Mouse (Mus musculus) stomach, postnatal 0 days (tissue): Measurements from ENCODE around the gene Ppip5k1. TPM values are rescaled to one million over a fixed set of nuclear protein-coding genes. Genes with fewer than 3 reads are reported as not detected.
A peak's percentile ranks its signal among the peaks of the same experiment; 100 is the strongest.

ENCODE experiments used
- ATAC-seq: fragments of 200-750 bp; cut with Nextera tagmentation; 2 replicates; pipeline ENCODE4 v1.8.0; 2017; ENCODE audit not compliant: low FRiP score, low TSS enrichment
- DNase-seq: peaks from one replicate; pipeline ENCODE4 v3.0.0-alpha.2; 2016; ENCODE audit warnings: low spot score
- H3K27ac ChIP-seq: fragments of 300-500 bp; sonication (generic); replicated peaks from 2 replicates; pipeline ENCODE4 v1.5.1; 2014; ENCODE audit warnings: mild to moderate bottlenecking, control low read depth
- H3K27me3 ChIP-seq: fragments of 300-500 bp; sonication (generic); 2 replicates; pipeline ENCODE4 v1.6.1; 2014; ENCODE audit warnings: low read length; ENCODE audit not compliant: control insufficient read depth, insufficient read depth
- H3K36me3 ChIP-seq: fragments of 300-500 bp; sonication (generic); 2 replicates; pipeline ENCODE4 v1.6.1; 2014; ENCODE audit warnings: low read length, mixed read lengths; ENCODE audit not compliant: control insufficient read depth, insufficient read depth
- H3K4me1 ChIP-seq: fragments of 300-500 bp; sonication (generic); replicated peaks from 2 replicates; pipeline ENCODE4 v1.6.1; 2014; ENCODE audit warnings: antibody characterized with exemption; ENCODE audit not compliant: control insufficient read depth, insufficient read depth
- H3K4me2 ChIP-seq: fragments of 300-500 bp; sonication (generic); replicated peaks from 2 replicates; pipeline ENCODE4 v1.6.1; 2014; ENCODE audit warnings: low read depth, mild to moderate bottlenecking, control low read depth, moderate library complexity
- H3K4me3 ChIP-seq: fragments of 300-500 bp; sonication (generic); 2 replicates; pipeline ENCODE4 v1.5.1; 2014; ENCODE audit warnings: low read depth, low read length, control low read depth
- H3K9ac ChIP-seq: fragments of 300-500 bp; sonication (generic); 2 replicates; pipeline ENCODE4 v1.6.1; 2014; ENCODE audit warnings: mild to moderate bottlenecking, low read length, control low read depth, mixed read lengths
- H3K9me3 ChIP-seq: fragments of 300-500 bp; sonication (generic); 2 replicates; pipeline ENCODE4 v1.6.1; 2016; ENCODE audit warnings: low read length; ENCODE audit not compliant: control insufficient read depth
- CTCF ChIP-seq: IDR thresholded peaks from 2 replicates; pipeline ENCODE4 v1.5.1; 2016; ENCODE audit warnings: antibody characterized with exemption, low read depth, mild to moderate bottlenecking, moderate library complexity
- EP300 ChIP-seq: optimal IDR thresholded peaks from 2 replicates; pipeline ENCODE3; 2016; ENCODE audit warnings: antibody characterized with exemption
- WGBS: fragments of 180-500 bp; shearing (Covaris S2); extraction: QIAGEN DNeasy Blood & Tissue Kit; methylation state at CpG from one replicate; pipeline ENCODE4 v1.1.7; 2014; 5-methylcytosine and 5-hydroxymethylcytosine counted together
- polyA plus RNA-seq: library from polyadenylated mRNA; unstranded; fragments of >200 nt; fragmentation: Nextera tagmentation; extraction: Ambion mirVana; gene quantifications from 2 replicates; pipeline ENCODE4 v1.2.1, GENCODE M21; 2015

The Ppip5k1 gene
- polyA plus RNA-seq, 1 experiment from 2014 or later: 14.1 TPM

GRCm38 (mm10) chr2:121357494-121357893, 2.3 kb upstream of the Ppip5k1 start, which contains the start of gene Ckmt1:
Gene Ckmt1 (plus strand): TSS chr2:121357714.
- Histone ChIP-seq H3K9me3 (no peaks in the 10 kb centered on the region), H3K4me2 (peak within 1 kb of the TSS; percentile 60), H3K27me3 (no peaks in the 10 kb centered on the region), H3K27ac (peak within 1 kb of the TSS; percentile 87), H3K4me3 (peak within 1 kb of the TSS; percentile 46), H3K36me3 (no peaks in the 10 kb centered on the region; the same call in 1 of the 2 replicates), H3K4me1 (no peaks in the 10 kb centered on the region), H3K9ac (peak within 1 kb of the TSS; percentile 59; the same call in 1 of the 2 replicates)
- TF ChIP-seq EP300 (no peak), CTCF (no peak)
- DNase-seq: peak; percentile 63
- ATAC-seq: peak; percentile 80
- 36% methylated on average over 5 of the region's 5 CpGs for WGBS

GRCm38 (mm10) chr2:121354378-121354777, 818 bp downstream of the Ppip5k1 start:
- H3K27ac ChIP-seq: peak overlapping the region; percentile 56
- H3K9me3 ChIP-seq: no peaks in the 10 kb centered on the region
- peak overlapping the region; percentile 71 for H3K4me3 ChIP-seq
- DNase-seq: no peak
- H3K36me3 ChIP-seq: no peaks in the 10 kb centered on the region; the same call in 1 of the 2 replicates
- ATAC-seq: no peak
- H3K4me1 ChIP-seq: no peaks in the 10 kb centered on the region
- TF ChIP-seq CTCF: no peak
- no peaks in the 10 kb centered on the region for H3K27me3 ChIP-seq
- peak overlapping the region; percentile 73 for H3K9ac ChIP-seq
- 3% methylated on average over 6 of the region's 6 CpGs for WGBS
- peak overlapping the region; percentile 96 for H3K4me2 ChIP-seq

GRCm38 (mm10) chr2:121353156-121353555, 2.0 kb downstream of the Ppip5k1 start:
- Histone ChIP-seq H3K4me3 (no peak overlapping the region), H3K4me2 (no peak overlapping the region), H3K9ac (no peak overlapping the region), H3K36me3 (no peaks in the 10 kb centered on the region; the same call in 1 of the 2 replicates), H3K27me3 (no peaks in the 10 kb centered on the region), H3K27ac (no peak overlapping the region), H3K4me1 (no peaks in the 10 kb centered on the region), H3K9me3 (no peaks in the 10 kb centered on the region)
- DNase-seq: no peak
- no peak for TF ChIP-seq EP300
- TF ChIP-seq CTCF: no peak
- 57% methylated on average over 8 of the region's 8 CpGs for WGBS
- ATAC-seq: no peak

GRCm38 (mm10) chr2:121339057-121339456, 16.1 kb downstream of the Ppip5k1 start:
- no peak for DNase-seq
- no peak for ATAC-seq
- H3K36me3 ChIP-seq: peaks cover 2% of the 10 kb centered on the region; the same call in 1 of the 2 replicates
- H3K9me3 ChIP-seq: no peaks in the 10 kb centered on the region
- no peak overlapping the region for H3K4me3 ChIP-seq
- H3K4me2 ChIP-seq: no peak overlapping the region
- H3K4me1 ChIP-seq: no peaks in the 10 kb centered on the region
- no peak overlapping the region for H3K9ac ChIP-seq
- TF ChIP-seq CTCF (peak; percentile 52), EP300 (no peak)
- no peak overlapping the region for H3K27ac ChIP-seq
- H3K27me3 ChIP-seq: no peaks in the 10 kb centered on the region

GRCm38 (mm10) chr2:121329492-121329891, 25.7 kb downstream of the Ppip5k1 start:
- WGBS: 94% methylated on average over 2 of the region's 2 CpGs
- H3K4me3 ChIP-seq: no peak overlapping the region
- TF ChIP-seq CTCF (no peak), EP300 (no peak)
- H3K4me2 ChIP-seq: no peak overlapping the region
- no peaks in the 10 kb centered on the region for H3K9me3 ChIP-seq
- H3K27me3 ChIP-seq: no peaks in the 10 kb centered on the region
- no peaks in the 10 kb centered on the region for H3K4me1 ChIP-seq
- no peak overlapping the region for H3K9ac ChIP-seq
- no peaks in the 10 kb centered on the region; the same call in 1 of the 2 replicates for H3K36me3 ChIP-seq
- H3K27ac ChIP-seq: no peak overlapping the region
- DNase-seq (no peak), ATAC-seq (no peak)

- no peaks in the 10 kb centered on the region for H3K27me3 ChIP-seq
- H3K27ac ChIP-seq: no peak overlapping the region
- WGBS: 75% methylated on average over 10 of the region's 10 CpGs
- H3K9ac ChIP-seq: no peak overlapping the region
- no peaks in the 10 kb centered on the region for H3K4me1 ChIP-seq
- TF ChIP-seq CTCF: no peak
- TF ChIP-seq EP300: no peak
- H3K4me2 ChIP-seq: no peak overlapping the region
- DNase-seq (no peak), ATAC-seq (no peak)
- no peaks in the 10 kb centered on the region for H3K9me3 ChIP-seq
- H3K36me3 ChIP-seq: no peaks in the 10 kb centered on the region
- H3K4me3 ChIP-seq: no peak overlapping the region
These were observed 31.3 kb downstream of the Ppip5k1 start for GRCm38 (mm10) chr2:121323693-121324470.
